Mouse (Mus musculus) R1 (cell line): ENCODE data around the gene Stk16.
"Not testable (repeated sequence)": the region's sequence is repeated elsewhere in the genome, so short reads cannot be mapped to it uniquely, and the experiment has no call there.

Source experiments
- DNase-seq: peaks from one replicate; pipeline ENCODE4 v3.0.0-alpha.2; 2018; ENCODE audit warnings: low read depth, low spot score

Gene Stk16

GRCm38 (mm10) chr1:75212542-75212941 lies 1.9 kb downstream of the Stk16 start:
- DNase-seq = no peak

- no peak for DNase-seq
Measured at GRCm38 (mm10) chr1:75213096-75213495, 2.5 kb downstream of the Stk16 start.

DNA sequence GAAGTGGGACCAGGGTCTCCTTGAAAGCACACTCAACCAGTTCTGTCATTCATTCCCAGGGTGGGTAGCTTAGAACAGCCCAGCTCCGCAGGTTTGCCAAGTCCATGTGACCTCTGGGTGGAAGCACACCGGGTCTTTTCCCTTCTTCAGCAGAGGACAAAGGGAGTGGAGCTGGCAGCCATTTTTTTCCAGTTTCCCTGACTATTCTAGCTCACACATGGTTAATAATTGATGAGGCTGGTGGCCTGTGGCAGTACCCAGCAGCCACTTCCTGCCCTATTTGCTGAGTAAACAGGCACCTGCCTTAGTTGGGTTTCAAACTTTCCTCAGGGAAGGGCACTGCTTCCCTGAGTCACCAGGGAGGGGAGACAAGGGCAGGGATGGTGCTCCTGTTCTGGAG lies 3.8 kb downstream of the Stk16 start:
- peak; percentile 58 for DNase-seq

DNA sequence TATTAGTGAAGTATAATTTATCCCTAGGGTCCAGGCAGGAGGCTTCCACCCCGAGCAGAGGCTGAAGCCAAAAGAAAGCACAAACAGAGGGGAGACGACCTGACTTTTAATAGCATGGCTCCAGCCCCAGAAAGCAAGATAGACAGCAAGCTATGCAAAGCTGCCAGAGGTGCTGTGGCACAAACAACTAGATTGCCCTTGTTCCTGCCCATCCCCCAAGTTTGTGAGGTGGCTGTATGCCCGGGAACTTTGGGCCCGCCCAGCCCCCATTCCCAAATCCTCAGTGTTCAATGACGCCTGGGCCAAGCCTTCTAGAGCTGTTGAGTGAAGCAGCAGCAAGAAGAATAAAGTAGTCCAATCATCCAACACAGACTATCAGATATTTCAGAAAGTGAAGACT lies 4.2 kb downstream of the Stk16 start:
- no peak for DNase-seq

GRCm38 (mm10) chr1:75215785-75216184 lies 5.1 kb downstream of the Stk16 start:
- no peak for DNase-seq

GRCm38 (mm10) chr1:75216797-75217585 lies 6.4 kb downstream of the Stk16 start:
- DNase-seq = no peak

GRCm38 (mm10) chr1:75217893-75218226 lies 7.2 kb downstream of the Stk16 start:
- DNase-seq = no peak

- peak; percentile 46 for DNase-seq
Measured at GRCm38 (mm10) chr1:75218227-75219001, 7.8 kb downstream of the Stk16 start.

DNA sequence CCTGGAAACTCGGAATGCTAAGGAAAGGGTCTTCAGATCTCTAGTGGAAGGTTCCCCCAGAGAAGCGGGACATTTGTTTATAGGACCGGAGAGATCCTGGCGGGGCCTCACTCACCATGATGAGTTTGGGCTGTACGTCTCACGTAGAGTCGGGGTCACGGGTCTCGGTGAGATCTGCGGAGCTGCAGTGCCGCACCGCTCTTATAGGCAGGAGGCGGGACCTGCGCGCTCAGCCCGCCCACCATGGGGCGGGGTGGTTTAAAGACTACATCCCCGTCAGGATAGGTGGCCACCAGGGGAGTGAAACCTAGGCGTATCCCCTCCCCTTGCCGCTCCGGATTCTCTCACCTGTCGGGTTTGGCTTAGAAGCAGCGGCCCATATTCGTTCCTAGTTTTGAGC lies 8.4 kb downstream of the Stk16 start:
- DNase-seq = peak; percentile 93

DNA sequence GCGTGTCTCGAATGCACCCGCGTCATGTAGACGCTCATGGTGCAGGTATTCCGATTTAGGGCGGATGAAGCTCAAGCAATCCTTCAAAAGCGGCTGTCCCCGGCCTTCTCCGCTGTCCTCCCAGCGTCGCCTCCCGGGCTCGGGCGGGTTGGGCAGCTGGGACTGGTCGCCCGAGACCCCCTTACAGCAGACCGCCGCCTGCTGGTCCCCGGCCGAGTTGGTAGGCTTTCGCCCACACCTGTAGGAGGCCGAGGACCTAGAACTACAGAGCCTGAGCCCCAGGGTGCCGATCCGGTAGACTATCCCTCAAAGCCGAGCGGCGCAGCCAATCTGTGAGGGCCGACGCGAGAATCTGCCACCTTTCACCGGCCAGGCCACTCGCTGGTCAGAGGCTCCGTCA lies 8.9 kb downstream of the Stk16 start, which contains the start of gene Tuba4a:
Tuba4a (minus strand) TSS at position 335 of the 400 bp plus-strand sequence.
- DNase-seq = no peak

GRCm38 (mm10) chr1:75221538-75221937 lies 10.9 kb downstream of the Stk16 start:
- DNase-seq = peak; percentile 57

- DNase-seq = no peak
Measured at GRCm38 (mm10) chr1:75222926-75223325, 12.3 kb downstream of the Stk16 start.

DNA sequence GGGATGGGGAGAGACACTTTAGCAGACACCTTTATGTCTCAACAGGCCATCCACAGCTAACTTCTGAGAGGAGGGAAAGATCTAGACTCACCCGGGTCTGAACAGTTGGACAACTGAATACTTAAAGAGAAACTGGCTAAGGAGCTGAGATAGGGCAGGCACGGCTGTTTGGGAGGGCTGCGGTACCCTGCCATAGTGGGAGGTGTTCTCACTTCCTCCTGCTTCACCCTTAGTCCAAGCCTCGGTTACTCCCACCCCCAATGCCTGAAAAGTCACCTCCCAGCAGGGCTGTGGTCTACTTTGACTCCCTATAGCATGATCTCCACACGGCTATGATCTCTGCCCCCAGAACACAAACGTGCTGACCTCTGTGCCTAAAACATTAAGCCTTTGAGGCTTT lies 12.9 kb downstream of the Stk16 start:
- DNase-seq = no peak

DNA sequence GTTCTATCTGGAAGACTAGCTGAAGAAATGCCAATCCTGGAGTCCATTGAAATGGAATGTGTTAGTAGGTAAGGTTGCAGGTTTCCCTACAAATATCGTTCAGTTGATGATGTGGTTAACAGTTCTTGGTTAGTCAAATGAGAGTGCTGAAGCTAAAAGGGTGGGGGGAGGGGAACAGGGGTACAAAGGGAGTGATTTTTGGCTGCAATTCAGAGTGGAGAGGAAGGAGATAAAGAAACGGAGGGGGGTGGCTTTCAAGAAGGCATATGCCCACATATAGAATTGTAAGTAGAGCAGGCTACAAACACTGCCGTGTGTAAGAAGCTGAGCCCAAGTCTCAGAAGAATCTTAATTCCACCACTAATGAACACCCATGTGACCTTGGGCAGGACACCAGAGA lies 14.8 kb downstream of the Stk16 start:
- no peak for DNase-seq

DNA sequence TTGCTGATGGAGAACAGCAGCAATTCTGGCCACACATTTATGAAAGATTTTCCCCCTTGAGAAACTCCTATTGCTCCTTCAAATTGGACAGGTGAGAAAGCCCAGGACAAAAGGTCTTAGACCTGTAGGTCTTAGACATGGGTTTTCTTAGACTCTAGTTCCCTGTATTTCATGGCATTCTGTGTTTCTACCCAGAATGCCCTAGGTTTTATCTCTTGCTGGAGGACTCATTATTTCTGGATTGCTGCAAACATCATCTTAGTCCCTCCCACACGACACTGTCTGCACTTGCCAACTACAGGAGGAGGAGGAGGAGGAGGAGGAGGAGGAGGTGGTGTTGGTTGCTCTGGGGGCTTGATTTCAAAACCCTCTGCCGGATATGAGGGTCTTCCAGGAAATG lies 15.5 kb downstream of the Stk16 start:
- DNase-seq = no peak

- peak; percentile 92 for DNase-seq
Measured at GRCm38 (mm10) chr1:75227653-75228052, 17.0 kb downstream of the Stk16 start.

GRCm38 (mm10) chr1:75229158-75229557 lies 18.5 kb downstream of the Stk16 start:
- DNase-seq = no peak

- DNase-seq = no peak
Measured at GRCm38 (mm10) chr1:75230335-75230994, 19.8 kb downstream of the Stk16 start.

DNA sequence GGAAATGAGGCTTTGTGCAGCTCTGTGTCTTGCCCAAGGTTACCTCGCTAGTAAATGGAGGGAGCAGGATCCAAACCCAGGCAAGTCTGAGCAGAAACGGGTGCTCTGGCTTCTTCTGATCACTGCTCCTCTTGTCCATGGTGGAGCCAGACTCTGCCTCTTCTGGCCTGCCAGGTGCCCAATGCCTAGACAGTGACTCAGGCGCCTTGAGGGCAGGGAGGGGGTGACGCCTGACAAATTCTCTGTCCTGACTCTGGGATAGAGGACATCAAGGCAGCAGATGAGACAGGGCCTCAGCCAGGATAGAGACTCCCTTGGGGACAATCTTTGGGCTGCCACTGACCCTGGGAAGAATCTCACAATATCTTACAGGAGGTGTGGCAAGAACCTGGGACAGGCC lies 20.6 kb downstream of the Stk16 start:
- no peak for DNase-seq

DNA sequence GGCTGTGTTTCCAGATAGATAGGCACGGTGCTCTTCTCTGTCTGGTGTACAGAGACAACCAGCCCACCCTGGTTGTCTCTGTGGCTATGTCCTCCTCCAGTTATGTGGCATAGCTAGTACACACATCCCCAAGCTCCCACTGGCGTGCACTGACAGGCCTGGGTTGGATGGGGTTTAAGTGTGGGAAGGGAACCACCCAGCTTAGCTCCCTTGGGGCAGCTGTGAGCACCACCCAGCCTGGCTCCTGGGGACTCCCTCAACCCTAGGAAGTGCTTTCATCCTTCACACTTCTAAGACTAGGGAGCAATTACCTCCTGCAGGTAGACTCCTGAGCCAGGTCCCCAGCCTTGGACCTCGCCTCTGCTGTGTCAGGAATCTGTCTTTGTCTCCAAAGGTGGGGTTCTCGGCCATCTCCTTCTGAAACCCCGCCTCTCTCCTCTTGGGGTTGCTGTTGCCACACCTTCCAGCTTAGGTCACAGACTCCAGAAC lies 21.1 kb downstream of the Stk16 start, which contains the start of gene A630095N17Rik:
A630095N17Rik (minus strand) TSS at position 439 of the 489 bp plus-strand sequence.
- no peak for DNase-seq

DNA sequence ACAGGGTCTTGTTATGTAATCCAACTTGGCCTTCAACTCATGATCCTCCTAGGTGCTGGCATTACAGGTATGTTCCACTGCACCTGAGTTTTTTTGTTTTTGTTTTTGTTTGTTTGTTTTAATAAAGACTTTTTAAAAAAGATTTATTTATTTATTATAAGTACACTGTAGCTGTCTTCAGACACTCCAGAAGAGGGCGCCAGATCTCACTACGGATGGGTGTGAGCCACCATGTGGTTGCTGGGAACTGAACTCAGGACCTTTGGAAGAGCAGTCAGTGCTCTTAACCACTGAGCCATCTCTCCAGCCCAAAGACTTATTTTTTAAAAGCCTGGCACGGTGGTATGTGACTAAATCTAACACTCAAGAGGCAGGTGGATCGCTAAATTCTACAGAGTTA lies 21.9 kb downstream of the Stk16 start:
- DNase-seq = not testable (repeated sequence)

GRCm38 (mm10) chr1:75234606-75235005 lies 24.0 kb downstream of the Stk16 start:
- peak; percentile 66 for DNase-seq
